Mouse (Mus musculus) hindbrain, embryonic 13.5 days (tissue): ENCODE data around the gene Gm3776. TPM values are rescaled to one million over a fixed set of nuclear protein-coding genes. Genes with fewer than 3 reads are reported as not detected.
"Not testable (repeated sequence)": the region's sequence is repeated elsewhere in the genome, so short reads cannot be mapped to it uniquely, and the experiment has no call there.

Source experiments
- ATAC-seq: fragments of 200-750 bp; cut with Nextera tagmentation; 2 replicates; pipeline ENCODE4 v1.8.0; 2017; ENCODE audit warnings: moderate TSS enrichment; ENCODE audit not compliant: low FRiP score
- H3K27ac ChIP-seq: fragments of 300-500 bp; sonication (generic); 2 replicates; pipeline ENCODE4 v1.5.1; 2015; ENCODE audit warnings: inconsistent platforms, mild to moderate bottlenecking, moderate library complexity
- H3K27me3 ChIP-seq: fragments of 300-500 bp; sonication (generic); 2 replicates; pipeline ENCODE4 v1.6.1; 2015; ENCODE audit warnings: mild to moderate bottlenecking, inconsistent platforms
- H3K36me3 ChIP-seq: fragments of 300-500 bp; sonication (generic); 2 replicates; pipeline ENCODE4 v1.6.1; 2015; ENCODE audit warnings: mild to moderate bottlenecking, inconsistent platforms
- H3K4me1 ChIP-seq: fragments of 300-500 bp; sonication (generic); replicated peaks from 2 replicates; pipeline ENCODE4 v1.6.1; 2015; ENCODE audit warnings: inconsistent platforms
- H3K4me2 ChIP-seq: fragments of 300-500 bp; sonication (generic); 2 replicates; pipeline ENCODE4 v1.6.1; 2015; ENCODE audit warnings: inconsistent platforms, mild to moderate bottlenecking, moderate library complexity
- H3K4me3 ChIP-seq: fragments of 300-500 bp; sonication (generic); 2 replicates; pipeline ENCODE4 v1.5.1; 2015; ENCODE audit warnings: mild to moderate bottlenecking, inconsistent platforms
- H3K9ac ChIP-seq: fragments of 300-500 bp; sonication (generic); 2 replicates; pipeline ENCODE4 v1.6.1; 2015; ENCODE audit warnings: mild to moderate bottlenecking, inconsistent platforms
- H3K9me3 ChIP-seq: fragments of 300-500 bp; sonication (generic); 2 replicates; pipeline ENCODE4 v1.6.1; 2016; ENCODE audit warnings: inconsistent platforms
- WGBS: fragments of 180-500 bp; shearing (Covaris S2); methylation state at CpG from one replicate; pipeline ENCODE4 v1.1.7; 2015; 5-methylcytosine and 5-hydroxymethylcytosine counted together
- polyA plus RNA-seq: library from polyadenylated mRNA; unstranded; fragments of >200 nt; fragmentation: Nextera tagmentation; extraction: Ambion mirVana; gene quantifications from 2 replicates; pipeline ENCODE4 v1.2.1, GENCODE M21; 2015

The Gm3776 gene
- polyA plus RNA-seq, 1 experiment from 2014 or later, result not detected

- WGBS, result 96% methylated on average over 2 of the region's 3 CpGs
- not testable (repeated sequence) for H3K27ac ChIP-seq
Observed at GRCm38 (mm10) chr9:78230461-78230860, 26.5 kb upstream of the Gm3776 start, which contains the start of gene Gsta1. TSS of gene Gsta1 (plus strand) at chr9:78230656.

GRCm38 (mm10) chr9:78233121-78233695 lies 23.7 kb upstream of the Gm3776 start:
- not testable (repeated sequence) for H3K27ac ChIP-seq, H3K4me3 ChIP-seq, H3K9ac ChIP-seq, H3K27me3 ChIP-seq, ATAC-seq, H3K4me2 ChIP-seq, H3K4me1 ChIP-seq, H3K36me3 ChIP-seq, H3K9me3 ChIP-seq
- no CpG with 5 or more reads among the region's 10 CpGs for WGBS

More at GRCm38 (mm10) chr9:78230461-78230860, 26.5 kb upstream of the Gm3776 start, which contains the start of gene Gsta1:
- H3K27me3 ChIP-seq, ATAC-seq, H3K9me3 ChIP-seq, H3K4me1 ChIP-seq, H3K9ac ChIP-seq, H3K36me3 ChIP-seq, H3K4me2 ChIP-seq, H3K4me3 ChIP-seq: not testable (repeated sequence)

GRCm38 (mm10) chr9:78255683-78256470 lies 1.1 kb upstream of the Gm3776 start:
- H3K9me3 ChIP-seq, H3K27me3 ChIP-seq, H3K9ac ChIP-seq, H3K4me2 ChIP-seq, H3K36me3 ChIP-seq, H3K27ac ChIP-seq, H3K4me3 ChIP-seq, ATAC-seq, H3K4me1 ChIP-seq: not testable (repeated sequence)
- WGBS, result 83% methylated on average over 4 of the region's 4 CpGs

GRCm38 (mm10) chr9:78259688-78260087 lies 2.8 kb downstream of the Gm3776 start:
- not testable (repeated sequence) for H3K27me3 ChIP-seq, H3K4me2 ChIP-seq, H3K27ac ChIP-seq, H3K4me1 ChIP-seq, H3K36me3 ChIP-seq, H3K4me3 ChIP-seq, H3K9ac ChIP-seq, H3K9me3 ChIP-seq
- peak; percentile 65 for ATAC-seq
- WGBS, result 0% methylated on average over 1 of the region's 6 CpGs

DNA sequence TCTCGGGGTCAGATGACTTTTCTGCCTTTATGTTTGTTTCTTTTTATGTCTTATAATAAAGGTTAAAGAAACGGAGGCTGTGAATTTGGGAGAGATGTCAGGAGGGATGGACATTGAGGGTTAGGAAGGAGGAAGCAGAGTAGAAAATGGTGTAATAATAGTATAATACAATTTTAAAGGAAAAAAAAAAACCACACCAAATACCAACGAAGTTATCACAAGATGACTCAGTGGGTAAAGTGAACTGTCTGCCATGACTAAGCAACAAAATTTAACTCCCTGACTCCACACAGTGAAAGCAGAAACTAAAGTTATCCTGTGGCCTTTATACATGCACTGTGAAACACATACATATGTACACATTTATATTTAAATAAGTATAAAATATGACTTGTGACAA lies 14.0 kb downstream of the Gm3776 start:
- not testable (repeated sequence) for H3K4me1 ChIP-seq, H3K9me3 ChIP-seq, H3K9ac ChIP-seq, H3K36me3 ChIP-seq, H3K27ac ChIP-seq, H3K27me3 ChIP-seq, H3K4me3 ChIP-seq, H3K4me2 ChIP-seq, ATAC-seq
- 91% methylated on average over 3 of the region's 3 CpGs for WGBS

DNA sequence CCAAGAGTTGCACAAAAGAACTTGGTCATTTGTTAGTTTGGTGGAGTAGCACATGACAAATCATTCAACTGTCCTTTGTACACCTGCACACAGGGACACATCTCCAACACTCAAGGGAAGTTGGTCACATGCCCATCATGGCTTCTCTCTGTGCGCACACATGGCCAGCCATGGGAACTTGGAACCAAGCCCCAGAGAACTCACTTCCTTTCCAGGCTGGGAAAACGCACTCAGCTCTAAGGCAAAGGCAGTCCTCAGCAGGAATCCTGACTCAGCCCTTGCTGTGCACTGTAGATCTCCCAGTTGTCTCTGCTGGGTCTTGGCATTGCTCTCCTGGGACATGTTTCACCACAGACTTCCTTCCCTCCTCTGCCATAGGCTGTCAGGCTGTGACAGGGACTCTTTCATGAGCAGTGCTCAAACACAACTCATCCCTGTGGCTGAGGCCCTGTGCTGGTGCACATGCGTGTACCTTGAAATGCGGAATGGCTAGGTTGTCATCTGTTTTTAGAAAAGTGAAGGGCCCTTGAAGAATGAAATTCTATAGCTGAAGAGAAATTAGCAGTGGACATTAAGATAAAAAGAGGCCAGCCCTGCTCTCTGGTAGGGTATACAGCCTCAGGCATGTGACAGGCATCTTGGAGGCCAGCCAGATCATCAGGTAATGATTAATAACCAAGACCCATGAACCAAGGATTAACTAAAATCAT lies 25.2 kb downstream of the Gm3776 start:
- not testable (repeated sequence) for H3K9ac ChIP-seq, H3K4me3 ChIP-seq, H3K4me2 ChIP-seq, H3K9me3 ChIP-seq, H3K4me1 ChIP-seq, H3K36me3 ChIP-seq, ATAC-seq, H3K27ac ChIP-seq, H3K27me3 ChIP-seq
- WGBS, result 88% methylated on average over 4 of the region's 4 CpGs

GRCm38 (mm10) chr9:78289063-78289462 lies 32.1 kb downstream of the Gm3776 start:
- not testable (repeated sequence) for H3K36me3 ChIP-seq, ATAC-seq, H3K4me1 ChIP-seq, H3K4me2 ChIP-seq, H3K9me3 ChIP-seq, H3K27ac ChIP-seq, H3K27me3 ChIP-seq, H3K4me3 ChIP-seq, H3K9ac ChIP-seq
- 100% methylated on average over 1 of the region's 1 CpGs for WGBS

DNA sequence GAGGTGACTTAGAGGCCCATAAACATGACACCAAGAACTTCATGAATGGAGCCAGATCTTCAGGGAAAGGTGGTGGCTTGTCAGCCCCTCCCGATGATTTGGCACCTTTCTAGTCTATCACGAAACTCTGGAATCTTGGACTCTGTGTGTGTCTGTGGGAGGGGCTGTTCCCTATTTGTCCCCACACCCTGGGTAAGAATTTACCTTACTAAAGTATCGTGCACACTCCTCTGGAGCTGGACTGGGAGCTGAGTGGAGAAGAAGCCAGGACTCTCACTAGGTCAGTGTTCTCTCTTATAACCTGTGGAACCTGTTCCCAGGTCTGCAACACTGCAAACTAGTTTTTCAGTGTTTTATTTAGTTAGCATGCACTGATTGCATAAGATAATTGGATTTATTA lies 32.8 kb downstream of the Gm3776 start, which contains the start of gene Gm10639:
Gene Gm10639 (plus strand): TSS at position 201 of the 400 bp plus-strand sequence.
- H3K9ac ChIP-seq, H3K4me1 ChIP-seq, H3K27me3 ChIP-seq, ATAC-seq, H3K27ac ChIP-seq, H3K9me3 ChIP-seq, H3K4me2 ChIP-seq, H3K36me3 ChIP-seq, H3K4me3 ChIP-seq: not testable (repeated sequence)
- WGBS, result 92% methylated on average over 3 of the region's 3 CpGs

DNA sequence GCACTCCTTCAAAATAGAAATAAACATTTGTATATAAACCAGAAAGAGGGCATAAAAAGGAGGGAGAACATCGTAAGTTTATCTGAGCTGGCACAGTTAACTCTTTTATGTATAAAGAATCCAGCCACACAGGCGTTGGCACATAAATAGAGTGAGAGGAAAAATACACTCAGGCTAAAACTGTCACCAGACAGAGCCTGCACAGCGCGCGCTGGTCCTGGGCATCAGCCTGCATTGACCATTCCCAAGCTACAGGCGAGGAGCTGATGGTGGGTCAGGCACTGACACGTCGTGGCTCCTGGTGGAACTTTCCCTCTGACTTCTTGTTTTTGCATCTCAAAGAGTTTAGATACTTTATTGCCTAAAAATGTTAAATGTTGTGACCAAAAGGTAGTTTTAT lies 35.5 kb downstream of the Gm3776 start:
- 88% methylated on average over 8 of the region's 8 CpGs for WGBS
- ATAC-seq, result not testable (repeated sequence)

DNA sequence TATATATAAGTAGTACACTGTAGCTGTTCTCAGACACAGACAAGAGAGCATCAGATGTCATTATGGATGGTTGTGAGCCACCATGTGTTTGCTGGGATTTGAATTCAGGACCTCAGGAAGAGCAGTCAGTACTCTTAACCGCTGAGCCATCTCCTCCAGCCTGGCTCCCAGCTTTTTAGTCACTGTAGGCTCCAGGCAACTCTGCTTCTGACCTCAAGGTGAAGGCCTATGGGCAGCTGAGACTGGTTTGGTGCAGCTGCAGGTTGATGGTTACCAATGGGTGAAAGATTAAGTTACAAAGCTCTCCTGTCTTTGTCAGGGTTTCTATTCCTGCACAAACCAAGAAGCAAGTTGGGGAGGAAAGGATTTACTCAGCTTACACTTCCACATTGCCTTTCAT lies 36.8 kb downstream of the Gm3776 start:
- not testable (repeated sequence) for H3K27me3 ChIP-seq, H3K27ac ChIP-seq, ATAC-seq, H3K4me3 ChIP-seq, H3K36me3 ChIP-seq, H3K9ac ChIP-seq, H3K4me2 ChIP-seq, H3K4me1 ChIP-seq, H3K9me3 ChIP-seq
- WGBS, result 82% methylated on average over 1 of the region's 1 CpGs

More for the DNA sequence above, 35.5 kb downstream of the Gm3776 start:
- H3K36me3 ChIP-seq, H3K4me3 ChIP-seq, H3K4me2 ChIP-seq, H3K4me1 ChIP-seq, H3K9me3 ChIP-seq, H3K9ac ChIP-seq, H3K27ac ChIP-seq, H3K27me3 ChIP-seq: not testable (repeated sequence)

- H3K9ac ChIP-seq, H3K4me3 ChIP-seq, H3K27me3 ChIP-seq, H3K9me3 ChIP-seq, H3K4me1 ChIP-seq, H3K36me3 ChIP-seq, H3K4me2 ChIP-seq, H3K27ac ChIP-seq, ATAC-seq: not testable (repeated sequence)
- 81% methylated on average over 7 of the region's 7 CpGs for WGBS
Observed at GRCm38 (mm10) chr9:78294781-78295180, 37.9 kb downstream of the Gm3776 start.

- not testable (repeated sequence) for H3K4me3 ChIP-seq, H3K9ac ChIP-seq, H3K36me3 ChIP-seq, H3K27me3 ChIP-seq, ATAC-seq, H3K9me3 ChIP-seq, H3K4me1 ChIP-seq, H3K27ac ChIP-seq, H3K4me2 ChIP-seq
- WGBS, result 13% methylated on average over 6 of the region's 6 CpGs
Observed at GRCm38 (mm10) chr9:78296089-78296488, 39.2 kb downstream of the Gm3776 start.
